Mouse (Mus musculus): ENCODE data around the gene Ppp1r1b. TPM values are rescaled to one million over a fixed set of nuclear protein-coding genes. Genes with fewer than 3 reads are reported as not detected.

The Ppp1r1b gene
- total RNA-seq, 2 experiments from 2014 or later, result 4.6 to 7.0 TPM

GRCm38 (mm10) chr11:98342000-98342945, 5.9 kb upstream of the Ppp1r1b start:
- intact Hi-C loops (cut with DNase I), result loop anchor here (1.0 to 2.0 kb wide), 4 partner anchors 30 to 115 kb away; no protein-coding TSS in a partner anchor
- peak; percentile 98 to 99 for DNase-seq

DNA sequence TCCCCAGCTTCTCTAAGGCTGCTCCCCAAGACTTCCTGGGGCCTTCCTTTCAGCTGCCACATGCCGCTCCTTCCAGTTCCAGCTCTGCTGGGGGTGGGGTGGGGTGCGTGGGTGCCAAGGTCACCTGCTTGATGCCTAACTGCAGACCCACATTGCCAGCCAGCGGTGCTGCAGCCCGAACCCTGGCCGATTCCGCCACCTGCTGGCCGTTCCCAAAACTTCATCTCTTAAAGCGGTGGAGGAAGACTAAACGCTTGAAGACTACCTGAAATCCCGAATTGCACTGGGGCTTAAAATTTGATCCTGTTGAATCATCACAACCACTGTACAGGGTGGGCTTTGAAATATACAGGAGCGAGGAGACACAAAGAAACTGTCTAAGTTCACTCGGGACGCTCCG, 3.0 kb upstream of the Ppp1r1b start:
- intact Hi-C loops (cut with DNase I), result loop anchor here (2.0 kb wide), 2 partner anchors 80 to 94 kb away; partner anchors contain the start of gene Mien1

GRCm38 (mm10) chr11:98346168-98346567, 2.0 kb upstream of the Ppp1r1b start:
- DNase-seq, result no peak
- intact Hi-C loops (cut with DNase I), result no loop called here

More for the DNA sequence above, 3.0 kb upstream of the Ppp1r1b start:
- peak; percentile 79 to 86 for DNase-seq

- no peak for DNase-seq
- intact Hi-C loops (cut with DNase I), result no loop called here
These were observed 670 bp upstream of the Ppp1r1b start for GRCm38 (mm10) chr11:98347385-98348082.

DNA sequence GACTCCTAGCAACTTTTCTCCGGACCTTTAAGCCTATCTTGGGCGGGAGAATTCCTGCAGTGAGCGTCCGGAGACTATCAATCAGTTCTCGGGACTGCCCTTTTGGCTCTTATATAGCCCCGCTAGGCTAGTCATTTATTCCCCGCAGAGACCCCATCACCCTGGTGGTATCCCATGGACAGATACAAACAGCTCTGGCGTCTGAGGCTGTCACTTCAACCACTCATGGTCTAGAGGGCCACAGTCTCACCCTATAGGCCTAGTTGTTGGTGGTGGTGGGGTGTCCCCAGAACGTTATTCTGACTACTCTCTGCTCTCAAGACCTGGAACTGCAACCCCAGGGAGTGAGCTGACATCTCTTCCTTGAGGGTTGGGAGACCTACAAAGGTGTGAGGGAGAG, 1.1 kb downstream of the Ppp1r1b start:
- intact Hi-C loops (cut with DNase I), result no loop called here
- no peak for DNase-seq

- DNase-seq, result no peak
- intact Hi-C loops (cut with DNase I), result no loop called here
These were observed 4.2 kb downstream of the Ppp1r1b start for GRCm38 (mm10) chr11:98352272-98352990.

GRCm38 (mm10) chr11:98353651-98354211, 5.5 kb downstream of the Ppp1r1b start:
- intact Hi-C loops (cut with DNase I), result no loop called here
- DNase-seq, result no peak

DNA sequence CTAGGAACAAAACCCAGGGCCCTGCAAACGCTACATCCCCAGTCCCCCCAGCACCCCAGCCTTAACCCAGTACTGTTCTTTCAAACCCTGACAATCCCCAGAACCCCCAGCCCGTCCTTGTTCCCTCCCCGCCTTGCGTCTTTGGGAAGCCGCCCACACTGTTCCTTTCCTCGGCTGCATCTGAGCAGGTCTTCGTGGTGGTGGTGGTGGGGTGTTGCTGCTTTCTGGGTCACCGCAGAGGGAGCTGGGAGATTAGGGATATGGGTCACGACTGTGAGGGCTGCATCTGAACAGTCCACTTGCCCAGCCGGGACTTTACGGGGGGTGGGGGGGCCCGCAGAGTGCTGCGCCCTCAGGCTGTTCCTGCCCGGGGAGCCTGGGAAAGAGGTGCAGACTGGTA, 6.2 kb downstream of the Ppp1r1b start:
- intact Hi-C loops (cut with DNase I), result no loop called here
- DNase-seq, result no peak

DNA sequence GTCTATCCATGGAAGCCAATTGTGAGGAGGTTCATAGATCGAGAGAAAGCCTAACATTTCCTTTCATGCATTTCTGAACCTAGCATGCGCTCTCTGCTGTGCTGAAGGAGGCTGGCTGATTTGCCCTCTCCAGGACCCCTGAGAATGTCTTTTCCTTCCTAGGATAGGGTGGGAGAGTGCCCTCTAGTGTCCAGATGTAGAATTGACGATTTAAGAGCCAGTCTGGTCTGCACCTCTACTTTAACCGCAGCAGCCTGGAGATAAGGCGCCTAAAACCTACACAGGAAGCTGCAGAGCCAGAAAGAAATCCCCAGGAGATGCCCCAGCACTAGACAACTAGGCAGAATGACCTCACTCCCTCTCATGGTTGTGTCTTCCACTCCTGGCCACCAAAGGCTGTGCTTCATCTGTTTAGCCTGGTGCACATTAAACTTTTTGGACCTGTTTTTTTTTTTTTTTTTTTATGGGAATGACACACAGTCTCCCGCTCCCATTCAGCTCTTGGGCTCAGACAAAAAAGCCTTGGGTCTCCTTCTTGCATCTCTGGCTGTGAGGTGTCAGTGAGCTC, 7.6 kb downstream of the Ppp1r1b start:
- DNase-seq, result peak in 1 of 2 experiments; percentile 56
- intact Hi-C loops (cut with DNase I), result no loop called here

- DNase-seq, result no peak
- intact Hi-C loops (cut with DNase I), result no loop called here
These were observed 8.6 kb downstream of the Ppp1r1b start for GRCm38 (mm10) chr11:98356625-98357394.

DNA sequence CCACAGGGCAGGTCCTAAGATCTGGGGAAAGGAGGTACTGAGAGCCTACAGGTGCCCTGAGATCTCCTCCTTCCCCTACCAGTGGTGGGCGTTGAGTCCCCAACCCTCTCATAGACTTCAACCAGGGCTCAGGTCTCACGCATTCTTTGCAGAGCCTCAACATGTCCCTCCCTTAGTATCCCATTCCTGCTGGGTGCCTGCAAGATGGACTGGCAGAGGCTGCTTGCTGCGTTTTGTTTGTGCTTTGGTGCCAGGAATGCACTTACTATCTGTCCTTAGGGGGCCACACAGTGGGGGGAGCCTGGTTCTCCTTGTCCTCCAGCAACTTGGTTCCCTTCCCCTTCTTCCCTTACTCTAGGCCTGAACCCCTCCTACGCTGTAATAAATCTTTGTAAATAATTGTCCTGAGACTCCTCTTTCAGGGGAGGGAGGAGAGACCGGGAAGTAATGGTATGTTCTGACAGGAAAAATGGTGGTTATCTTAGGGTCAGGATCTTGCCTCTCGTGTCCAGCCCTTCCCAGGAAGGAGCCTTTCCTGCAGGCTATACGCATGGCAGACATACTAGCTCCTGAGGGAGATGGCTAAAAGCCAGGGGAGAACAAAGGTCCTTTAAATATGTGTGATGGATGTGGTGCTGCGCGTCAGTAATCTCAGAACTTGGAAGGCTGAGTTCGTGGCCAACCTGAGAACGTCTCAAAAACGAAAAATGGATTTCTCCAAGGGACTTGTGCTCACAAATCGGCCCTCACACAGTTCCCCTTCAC, 9.4 kb downstream of the Ppp1r1b start:
- no peak for DNase-seq
- intact Hi-C loops (cut with DNase I), result no loop called here

DNA sequence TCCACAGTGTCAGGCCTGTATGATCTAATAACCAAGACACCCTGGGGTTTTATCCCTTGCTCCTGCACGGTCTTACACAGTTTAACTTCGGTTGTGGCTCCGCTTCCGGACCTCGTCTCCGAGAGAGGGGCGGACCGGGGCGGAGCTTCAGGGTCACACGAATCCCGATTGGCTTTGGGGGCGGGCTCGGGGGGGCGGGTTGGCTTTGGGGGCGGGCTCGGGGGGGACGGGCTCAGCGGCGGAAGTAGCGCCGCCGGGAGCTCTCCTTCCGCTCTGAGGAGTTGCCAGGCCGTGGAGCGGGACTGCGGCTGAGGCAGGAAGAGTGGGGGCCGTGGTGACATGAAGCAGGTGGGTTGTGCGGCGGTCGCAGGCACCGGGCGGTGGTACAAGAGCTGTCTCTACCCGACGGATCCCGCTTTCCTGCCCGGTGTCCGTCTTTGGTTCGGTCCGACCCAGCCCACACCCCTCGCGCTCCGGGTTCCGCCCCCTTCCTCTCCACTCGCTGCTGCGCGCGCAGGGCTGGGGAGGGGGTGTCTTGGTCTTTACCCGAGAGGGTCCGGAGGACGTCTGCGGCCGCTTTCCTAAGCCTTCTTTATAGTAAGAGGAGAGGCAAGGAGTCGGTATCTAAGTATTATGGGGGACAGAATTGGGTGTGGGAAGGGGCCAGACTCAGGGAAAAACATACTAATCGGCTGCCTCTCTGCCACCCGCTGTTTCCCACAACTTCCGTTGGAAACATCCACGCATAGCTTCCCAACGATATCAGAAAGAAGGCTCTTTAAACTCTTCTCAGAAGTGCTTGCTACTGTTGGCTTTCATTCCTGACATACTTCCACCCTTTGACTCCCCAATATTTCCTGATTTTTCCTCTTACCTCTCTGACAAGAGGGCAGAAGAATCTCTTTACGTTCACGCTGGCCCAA, 10.2 kb downstream of the Ppp1r1b start, which contains the start of gene Stard3:
Stard3 (plus strand) TSS at position 208 of the 923 bp plus-strand sequence.
- intact Hi-C loops (cut with DNase I), result no loop called here
- DNase-seq, result peak; percentile 88 to 89

- DNase-seq, result no peak
- intact Hi-C loops (cut with DNase I), result no loop called here
These were observed 12.8 kb downstream of the Ppp1r1b start for GRCm38 (mm10) chr11:98360866-98361521.

GRCm38 (mm10) chr11:98363817-98364216, 15.6 kb downstream of the Ppp1r1b start:
- intact Hi-C loops (cut with DNase I), result no loop called here
- no peak for DNase-seq

DNA sequence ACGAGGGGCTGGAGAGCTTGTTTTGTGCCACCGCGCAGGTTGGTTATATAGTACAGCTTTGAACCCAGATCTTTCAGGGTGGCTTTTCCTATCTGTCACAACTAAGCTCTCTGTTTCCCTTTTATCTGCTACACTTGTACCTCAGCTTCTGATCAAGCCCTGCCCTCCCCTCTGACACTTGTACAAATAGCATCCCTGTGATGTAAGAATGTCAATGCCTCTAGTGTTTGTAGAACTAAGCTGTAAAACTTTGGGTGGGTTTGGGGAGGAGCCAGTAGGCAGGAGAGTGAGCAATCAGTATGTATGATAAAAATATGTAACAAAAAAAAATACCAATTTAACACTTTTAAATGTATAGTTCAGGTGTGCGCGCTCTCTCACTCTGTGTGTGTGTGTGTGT, 16.2 kb downstream of the Ppp1r1b start:
- no peak for DNase-seq
- intact Hi-C loops (cut with DNase I), result no loop called here

- no peak for DNase-seq
- intact Hi-C loops (cut with DNase I), result no loop called here
These were observed 18.1 kb downstream of the Ppp1r1b start for GRCm38 (mm10) chr11:98366290-98366689.

Data from heart, postnatal 36 days (tissue).